Mouse (Mus musculus) liver, postnatal 0 days (tissue): ENCODE measurements at regions not wholly inside any gene's neighbourhood (a gene's known extent, or its start where the extent isn't known, plus 50 kb on each side); places are given as distances from the start of the nearest gene placed in this dataset.

Experiments
- ATAC-seq: fragments of 200-750 bp; cut with Nextera tagmentation; 2 replicates; pipeline ENCODE4 v1.8.0; 2017; ENCODE audit warnings: mild to moderate bottlenecking, moderate library complexity
- DNase-seq: peaks from one replicate; pipeline ENCODE4 v3.0.0-alpha.2; 2016
- H3K27ac ChIP-seq: fragments of 300-500 bp; sonication (generic); 2 replicates; pipeline ENCODE4 v1.5.1; 2014; ENCODE audit warnings: antibody characterized with exemption, moderate library complexity, mild to moderate bottlenecking, low read depth
- H3K27me3 ChIP-seq: fragments of 300-500 bp; sonication (generic); 2 replicates; pipeline ENCODE4 v1.6.1; 2014; ENCODE audit warnings: low read length, control low read depth, mixed read lengths; ENCODE audit not compliant: insufficient read depth
- H3K36me3 ChIP-seq: fragments of 300-500 bp; sonication (generic); replicated peaks from 2 replicates; pipeline ENCODE4 v1.6.1; 2014; ENCODE audit warnings: mild to moderate bottlenecking, control low read depth, low read length, moderate library complexity, mixed read lengths; ENCODE audit not compliant: insufficient read depth
- H3K4me1 ChIP-seq: fragments of 300-500 bp; sonication (generic); 2 replicates; pipeline ENCODE4 v1.6.1; 2014; ENCODE audit warnings: antibody characterized with exemption, mild to moderate bottlenecking, control low read depth; ENCODE audit not compliant: insufficient read depth
- H3K4me2 ChIP-seq: fragments of 300-500 bp; sonication (generic); 2 replicates; pipeline ENCODE4 v1.6.1; 2014; ENCODE audit warnings: low read depth, mild to moderate bottlenecking, low read length, moderate library complexity, mixed read lengths
- H3K4me3 ChIP-seq: fragments of 300-500 bp; sonication (generic); 2 replicates; pipeline ENCODE4 v1.5.1; 2014; ENCODE audit warnings: low read depth, low read length
- H3K9ac ChIP-seq: fragments of 300-500 bp; sonication (generic); replicated peaks from 2 replicates; pipeline ENCODE4 v1.6.1; 2014; ENCODE audit warnings: mild to moderate bottlenecking, moderate library complexity
- H3K9me3 ChIP-seq: fragments of 300-500 bp; sonication (generic); 2 replicates; pipeline ENCODE4 v1.6.1; 2016; ENCODE audit warnings: mild to moderate bottlenecking, control low read depth, low read length, mixed read lengths
- CTCF ChIP-seq: sonication (generic); IDR thresholded peaks from 2 replicates; pipeline ENCODE4 v1.5.1; 2016; ENCODE audit warnings: antibody characterized with exemption, low read depth
- EP300 ChIP-seq: IDR thresholded peaks from 2 replicates; pipeline ENCODE4 v1.6.1; 2016; ENCODE audit warnings: antibody characterized with exemption, low read depth, mild to moderate bottlenecking
- WGBS: fragments of 180-500 bp; shearing (Covaris S2); extraction: QIAGEN DNeasy Blood & Tissue Kit; methylation state at CpG from one replicate; pipeline ENCODE4 v1.1.7; 2014; ENCODE audit not compliant: insufficient replicate concordance; 5-methylcytosine and 5-hydroxymethylcytosine counted together

DNA sequence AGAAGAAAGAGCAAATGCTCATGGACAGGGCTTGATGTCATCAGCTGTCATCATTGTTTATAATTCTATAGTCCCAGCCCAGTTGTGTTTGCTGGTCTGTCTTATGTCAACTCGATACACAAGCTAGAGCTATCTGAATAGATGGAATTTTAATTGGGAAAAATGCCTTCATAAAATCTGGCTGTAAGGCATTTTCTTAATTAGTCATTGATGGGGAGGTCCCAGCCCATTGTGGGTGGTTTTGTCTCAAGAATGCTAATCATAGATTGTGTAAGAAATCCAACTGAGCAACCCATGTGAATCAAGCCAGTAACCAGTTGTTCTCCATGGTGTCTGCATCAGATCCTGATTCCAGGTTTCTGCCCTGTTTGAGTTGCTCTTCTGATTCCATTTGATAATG, 400.1 kb downstream of the Gm11232 start:
- H3K4me2 ChIP-seq, result no peak overlapping the region
- DNase-seq, result no peak
- no peaks in the 10 kb centered on the region for H3K9me3 ChIP-seq
- H3K4me1 ChIP-seq, result no peaks in the 10 kb centered on the region
- 56% methylated on average over 1 of the region's 1 CpGs for WGBS
- no peaks in the 10 kb centered on the region for H3K36me3 ChIP-seq
- no peaks in the 10 kb centered on the region for H3K27me3 ChIP-seq
- H3K9ac ChIP-seq, result no peak overlapping the region
- TF ChIP-seq CTCF (no peak), EP300 (no peak)
- no peak for ATAC-seq
- no peak overlapping the region for H3K4me3 ChIP-seq
- H3K27ac ChIP-seq, result no peak overlapping the region

DNA sequence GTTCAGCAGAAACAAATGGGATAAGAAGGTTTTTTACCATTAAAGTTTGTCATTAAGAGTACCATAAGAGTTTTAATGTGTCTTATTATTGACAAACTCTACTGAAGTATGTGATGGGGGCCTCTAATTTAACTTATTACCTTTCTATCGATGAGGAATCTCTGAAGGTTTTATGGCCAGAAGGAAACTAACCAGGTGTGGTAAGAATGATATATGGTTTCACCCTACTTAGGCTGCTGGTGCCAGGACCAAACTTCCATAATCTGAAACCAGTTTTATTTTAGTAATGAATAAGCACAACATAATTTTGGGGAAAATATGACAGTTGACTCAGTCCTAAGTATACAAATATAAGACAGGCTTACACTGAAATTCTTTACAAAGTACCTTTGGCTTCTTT, 401.1 kb downstream of the Gm11232 start:
- H3K4me1 ChIP-seq, result peaks cover 3% of the 10 kb centered on the region; the same call in 1 of the 2 replicates
- TF ChIP-seq CTCF (no peak), EP300 (no peak)
- WGBS, result 69% methylated on average over 1 of the region's 1 CpGs
- H3K27ac ChIP-seq, result no peak overlapping the region
- no peaks in the 10 kb centered on the region for H3K9me3 ChIP-seq
- ATAC-seq, result no peak
- no peak overlapping the region for H3K9ac ChIP-seq
- no peak for DNase-seq
- no peaks in the 10 kb centered on the region for H3K27me3 ChIP-seq
- no peaks in the 10 kb centered on the region for H3K36me3 ChIP-seq
- H3K4me2 ChIP-seq, result no peak overlapping the region
- H3K4me3 ChIP-seq, result no peak overlapping the region

- no peaks in the 10 kb centered on the region for H3K36me3 ChIP-seq
- no peaks in the 10 kb centered on the region for H3K27me3 ChIP-seq
- no peak overlapping the region for H3K9ac ChIP-seq
- no peaks in the 10 kb centered on the region for H3K9me3 ChIP-seq
- H3K4me2 ChIP-seq, result no peak overlapping the region
- WGBS, result 68% methylated on average over 1 of the region's 1 CpGs
- H3K4me1 ChIP-seq, result peaks cover 3% of the 10 kb centered on the region; the same call in 1 of the 2 replicates
- TF ChIP-seq EP300, result no peak
- no peak for TF ChIP-seq CTCF
- ATAC-seq (no peak), DNase-seq (no peak)
- no peak overlapping the region for H3K27ac ChIP-seq
- no peak overlapping the region for H3K4me3 ChIP-seq
Measured at GRCm38 (mm10) chr4:71356310-71356709, 401.5 kb downstream of the Gm11232 start.

GRCm38 (mm10) chr4:71351880-71352279, 405.9 kb downstream of the Gm11232 start:
- ATAC-seq (no peak), DNase-seq (no peak)
- Histone ChIP-seq H3K9ac (no peak overlapping the region), H3K9me3 (no peaks in the 10 kb centered on the region), H3K4me2 (no peak overlapping the region), H3K27me3 (no peaks in the 10 kb centered on the region), H3K36me3 (no peaks in the 10 kb centered on the region), H3K27ac (no peak overlapping the region), H3K4me1 (peaks cover 3% of the 10 kb centered on the region; the same call in 1 of the 2 replicates), H3K4me3 (no peak overlapping the region)
- no peak for TF ChIP-seq EP300
- TF ChIP-seq CTCF, result no peak
- WGBS, result 39% methylated on average over 2 of the region's 2 CpGs

DNA sequence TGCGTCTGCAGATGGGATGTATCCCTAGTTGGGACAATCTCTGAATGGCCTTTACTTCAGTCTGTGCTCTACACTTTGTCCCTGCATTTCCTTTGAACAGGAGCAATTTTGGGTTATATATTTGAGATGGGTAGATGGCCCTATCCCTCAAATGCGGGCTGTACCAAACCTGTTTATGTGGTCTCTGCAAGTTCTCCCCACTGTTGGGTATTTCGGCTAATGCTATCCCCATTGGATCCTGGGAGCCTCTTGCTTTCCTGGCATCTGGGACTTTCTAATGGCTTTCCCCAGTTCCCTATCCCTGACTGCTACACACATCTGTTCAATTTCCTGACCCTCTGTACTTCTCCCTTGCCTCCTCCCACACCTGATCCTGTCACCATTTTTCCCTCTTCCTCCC, 414.7 kb downstream of the Gm11232 start:
- H3K4me3 ChIP-seq, result no peak overlapping the region
- H3K4me2 ChIP-seq, result no peak overlapping the region
- H3K36me3 ChIP-seq, result no peaks in the 10 kb centered on the region
- no peak overlapping the region for H3K9ac ChIP-seq
- H3K27me3 ChIP-seq, result no peaks in the 10 kb centered on the region
- no peaks in the 10 kb centered on the region for H3K4me1 ChIP-seq
- DNase-seq (no peak), ATAC-seq (no peak)
- 86% methylated on average over 3 of the region's 3 CpGs for WGBS
- H3K27ac ChIP-seq, result no peak overlapping the region
- TF ChIP-seq CTCF, result no peak
- TF ChIP-seq EP300, result no peak
- no peaks in the 10 kb centered on the region for H3K9me3 ChIP-seq

GRCm38 (mm10) chr4:71338582-71338981, 419.2 kb downstream of the Gm11232 start:
- no peaks in the 10 kb centered on the region for H3K4me1 ChIP-seq
- no peak overlapping the region for H3K9ac ChIP-seq
- H3K27ac ChIP-seq, result no peak overlapping the region
- H3K36me3 ChIP-seq, result no peaks in the 10 kb centered on the region
- H3K9me3 ChIP-seq, result no peaks in the 10 kb centered on the region
- 50% methylated on average over 1 of the region's 1 CpGs for WGBS
- H3K4me3 ChIP-seq, result no peak overlapping the region
- ATAC-seq, result peak; percentile 54; the same call in 1 of the 2 replicates
- no peak overlapping the region for H3K4me2 ChIP-seq
- no peak for TF ChIP-seq CTCF
- TF ChIP-seq EP300, result no peak
- no peaks in the 10 kb centered on the region for H3K27me3 ChIP-seq
- DNase-seq, result no peak

- DNase-seq (no peak), ATAC-seq (no peak)
- no peak overlapping the region for H3K4me2 ChIP-seq
- WGBS, result 65% methylated on average over 3 of the region's 3 CpGs
- no peak overlapping the region for H3K27ac ChIP-seq
- no peaks in the 10 kb centered on the region for H3K36me3 ChIP-seq
- no peaks in the 10 kb centered on the region for H3K9me3 ChIP-seq
- no peak overlapping the region for H3K4me3 ChIP-seq
- TF ChIP-seq EP300 (no peak), CTCF (no peak)
- H3K4me1 ChIP-seq, result no peaks in the 10 kb centered on the region
- no peak overlapping the region for H3K9ac ChIP-seq
- H3K27me3 ChIP-seq, result no peaks in the 10 kb centered on the region
Measured at GRCm38 (mm10) chr4:71332672-71333071, 425.1 kb downstream of the Gm11232 start.
